Mouse (Mus musculus): Measurements from ENCODE around the gene Stxbp5.

Stxbp5 gene

GRCm38 (mm10) chr10:9754893-9755541 lies 145.9 kb downstream of the Stxbp5 start:
- peak; percentile 62 to 82 for DNase-seq

- DNase-seq: no peak
Observed at GRCm38 (mm10) chr10:9733861-9734260, 167.0 kb downstream of the Stxbp5 start.

GRCm38 (mm10) chr10:9732065-9732749 lies 168.7 kb downstream of the Stxbp5 start:
- no peak for DNase-seq

GRCm38 (mm10) chr10:9722519-9723303 lies 178.2 kb downstream of the Stxbp5 start:
- DNase-seq: no peak

GRCm38 (mm10) chr10:9720027-9720426 lies 180.9 kb downstream of the Stxbp5 start:
- no peak for DNase-seq

GRCm38 (mm10) chr10:9718086-9718485 lies 182.8 kb downstream of the Stxbp5 start:
- no peak for DNase-seq
